In the genomic region with DNA sequence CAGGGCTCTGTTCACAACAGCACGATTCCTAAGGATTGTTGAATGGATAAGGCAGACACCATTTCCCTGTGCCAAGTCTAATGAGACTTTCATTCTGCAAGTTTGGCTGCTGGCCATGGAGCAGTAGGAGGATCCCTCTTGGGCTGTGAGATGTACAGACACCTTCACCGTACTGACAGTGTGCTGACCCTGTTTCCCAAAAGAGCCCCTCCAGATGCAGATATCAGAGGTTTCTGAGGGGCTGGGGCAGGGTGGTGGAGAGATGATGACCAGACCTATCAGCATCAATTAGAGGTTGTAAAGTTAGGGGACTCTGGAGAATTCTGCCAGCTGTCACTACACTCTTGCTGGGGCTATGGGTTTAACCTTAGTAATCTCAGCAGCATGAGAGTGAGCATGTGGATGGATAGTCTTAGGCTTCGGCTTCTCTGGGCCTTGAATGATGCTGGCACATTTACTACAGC, we compare ENCODE assay signal across 8 mouse cellular contexts.
A peak's percentile ranks its signal among the peaks of the same experiment; 100 is the strongest.
DNase-seq lines count a peak whose midpoint lies in the region; ATAC-seq and TF ChIP-seq lines count a peak whose summit lies in the region.

No protein-coding gene starts in this region.

- TF ChIP-seq POLR2A in limb, embryonic 14.5 days (IDR thresholded peaks at IDR 0.05; ENCODE audit: borderline replicate concordance, extremely low read depth, insufficient read depth, insufficient read length): no peak

- H3K9ac ChIP-seq in heart, embryonic 13.5 days: no peak overlapping the region
- H3K9ac ChIP-seq in limb, embryonic 14.5 days (ENCODE audit: low read depth, low read length, severe bottlenecking): no peak overlapping the region

- peak; percentile 61; the same call in 1 of the 2 replicates for ATAC-seq in heart, embryonic 13.5 days (ENCODE audit: extremely low read depth, insufficient number of reproducible peaks, low FRiP score, low TSS enrichment)
- no peak for ATAC-seq in limb, embryonic 14.5 days (ENCODE audit: low FRiP score, low read depth)
- no peak for ATAC-seq in monocyte, adult 5-6 weeks (replicated peaks; ENCODE audit: insufficient number of reproducible peaks, low FRiP score, low TSS enrichment, poor library complexity, severe bottlenecking)

- H3K9me3 ChIP-seq in heart, embryonic 13.5 days: no peaks in the 10 kb centered on the region
- no peaks in the 10 kb centered on the region for H3K9me3 ChIP-seq in limb, embryonic 14.5 days (ENCODE audit: control insufficient read depth, low read length)

- peaks cover 3% of the 10 kb centered on the region; the same call in 1 of the 2 replicates for H3K27me3 ChIP-seq in heart, embryonic 13.5 days (replicated peaks)
- no peaks in the 10 kb centered on the region for H3K27me3 ChIP-seq in limb, embryonic 14.5 days (ENCODE audit: control insufficient read depth, insufficient read depth, low read length)

- no peak for DNase-seq in heart, adult 9 months (ENCODE audit: low spot score in 2 of 2)
- DNase-seq in cerebellum, adult 11 months: peak; percentile 25
- peak; percentile 67 to 68 for DNase-seq in frontal cortex, postnatal 36 days (ENCODE audit: low spot score in 2 of 2)
- DNase-seq in limb, embryonic 14.5 days (ENCODE audit: low spot score): peak; percentile 9
- DNase-seq in right cerebral cortex, postnatal 10 days (ENCODE audit: low spot score in 2 of 2): peak; percentile 71 to 75
- no peak for DNase-seq in kidney, adult 18-20 months

- H3K27ac ChIP-seq in heart, embryonic 13.5 days (replicated peaks): 0 out of 2 replicates have a peak overlapping the region, but pooled peaks have one; percentile 7
- H3K27ac ChIP-seq in limb, embryonic 14.5 days (replicated peaks; ENCODE audit: low read depth, low read length): no peak overlapping the region

- no peak overlapping the region for H3K4me2 ChIP-seq in heart, embryonic 13.5 days
- no peak overlapping the region for H3K4me2 ChIP-seq in limb, embryonic 14.5 days (replicated peaks; ENCODE audit: low read depth, low read length, severe bottlenecking)

- H3K4me1 ChIP-seq in heart, embryonic 13.5 days: peaks cover 16% of the 10 kb centered on the region
- no peaks in the 10 kb centered on the region for H3K4me1 ChIP-seq in limb, embryonic 14.5 days (ENCODE audit: control insufficient read depth, insufficient read depth, low read length)

- H3K4me3 ChIP-seq in heart, embryonic 13.5 days: no peak overlapping the region
- H3K4me3 ChIP-seq in limb, embryonic 14.5 days (replicated peaks; ENCODE audit: low read length): no peak overlapping the region

- H3K36me3 ChIP-seq in heart, embryonic 13.5 days: no peaks in the 10 kb centered on the region
- no peaks in the 10 kb centered on the region for H3K36me3 ChIP-seq in limb, embryonic 14.5 days (ENCODE audit: control insufficient read depth, insufficient read depth, low read length)

- 28% methylated on average over 3 of the region's 3 CpGs for WGBS in heart, embryonic 13.5 days
- 40% methylated on average over 3 of the region's 3 CpGs for WGBS in limb, embryonic 14.5 days

Comparison
In these comparisons a context has a peak if more than half of its experiments do, and no peak if none do; other contexts are left out.
1. DNase-seq: peak in cerebellum, adult 11 months (single experiment), frontal cortex, postnatal 36 days (2 of 2), limb, embryonic 14.5 days (single experiment) and right cerebral cortex, postnatal 10 days (2 of 2); none in heart, adult 9 months (0 of 2) and kidney, adult 18-20 months (single experiment).